Comparison of ENCODE assay signal across 10 mouse cellular contexts in genomic region chr19:58968731-58969506, GRCm38 (mm10). TPM values are rescaled to one million over a fixed set of nuclear protein-coding genes. Genes with fewer than 3 reads are reported as not detected.
A peak's percentile ranks its signal among the peaks of the same experiment; 100 is the strongest.
DNase-seq lines count a peak whose midpoint lies in the region; ATAC-seq lines count a peak whose summit lies in the region.
"Had no signal": no experiment of that assay in that cellular context is flagged by ENCODE, and none has a peak within 500 bp of the region (broad histone marks: within the 10 kb centered on the region; RNA-seq: fewer than 3 reads in every experiment).

No protein-coding gene starts in this region.

- no peak overlapping the region for H3K4me2 ChIP-seq in forebrain, embryonic 11.5 days (ENCODE audit: low read depth, low read length, severe bottlenecking)
- peak overlapping the region; percentile 23 for H3K4me2 ChIP-seq in hindbrain, embryonic 13.5 days

- H3K4me1 ChIP-seq in forebrain, embryonic 10.5 days, result peaks cover 25% of the 10 kb centered on the region
- peaks cover 9% of the 10 kb centered on the region for H3K4me1 ChIP-seq in forebrain, embryonic 11.5 days (replicated peaks; ENCODE audit: control insufficient read depth, insufficient read depth, low read length)
- peaks cover 17% of the 10 kb centered on the region for H3K4me1 ChIP-seq in hindbrain, embryonic 13.5 days (replicated peaks)

- H3K27me3 ChIP-seq in forebrain, embryonic 10.5 days (ENCODE audit: poor library complexity, severe bottlenecking), result peaks cover 99% of the 10 kb centered on the region
- H3K27me3 ChIP-seq in forebrain, embryonic 11.5 days (ENCODE audit: control insufficient read depth, insufficient read depth, low read length), result peaks cover 40% of the 10 kb centered on the region
- H3K27me3 ChIP-seq in hindbrain, embryonic 13.5 days, result peaks cover 95% of the 10 kb centered on the region

- peak overlapping the region; percentile 19; the same call in 1 of the 2 replicates for H3K4me3 ChIP-seq in forebrain, embryonic 10.5 days
- H3K4me3 ChIP-seq in forebrain, embryonic 11.5 days (ENCODE audit: low read depth, low read length), result no peak overlapping the region
- H3K4me3 ChIP-seq in hindbrain, embryonic 13.5 days, result no peak overlapping the region

- H3K9me3 ChIP-seq in forebrain, embryonic 10.5 days, result no peaks in the 10 kb centered on the region
- no peaks in the 10 kb centered on the region for H3K9me3 ChIP-seq in forebrain, embryonic 11.5 days (ENCODE audit: control insufficient read depth, low read length)
- no peaks in the 10 kb centered on the region for H3K9me3 ChIP-seq in hindbrain, embryonic 13.5 days

- H3K9ac ChIP-seq in forebrain, embryonic 11.5 days (ENCODE audit: low read length), result no peak overlapping the region; the same call in 1 of the 2 replicates
- no peak overlapping the region for H3K9ac ChIP-seq in hindbrain, embryonic 13.5 days

- H3K36me3 ChIP-seq in forebrain, embryonic 10.5 days (replicated peaks), result no peaks in the 10 kb centered on the region
- no peaks in the 10 kb centered on the region for H3K36me3 ChIP-seq in forebrain, embryonic 11.5 days (ENCODE audit: control insufficient read depth, insufficient read depth, low read length)
- no peaks in the 10 kb centered on the region for H3K36me3 ChIP-seq in hindbrain, embryonic 13.5 days

- WGBS in forebrain, embryonic 10.5 days, result 18% methylated on average over 15 of the region's 15 CpGs
- WGBS in forebrain, embryonic 11.5 days, result 16% methylated on average over 15 of the region's 15 CpGs
- WGBS in hindbrain, embryonic 13.5 days, result 18% methylated on average over 15 of the region's 15 CpGs

- H3K27ac ChIP-seq in forebrain, embryonic 10.5 days, result no peak overlapping the region
- no peak overlapping the region for H3K27ac ChIP-seq in forebrain, embryonic 11.5 days (ENCODE audit: low read depth, low read length)
- H3K27ac ChIP-seq in hindbrain, embryonic 13.5 days, result no peak overlapping the region
- H3K27ac ChIP-seq: macrophage had no signal

- no peak for ATAC-seq in forebrain, embryonic 11.5 days (replicated peaks; ENCODE audit: low FRiP score)
- no peak for ATAC-seq in hindbrain, embryonic 13.5 days (ENCODE audit: low FRiP score)

- DNase-seq in forebrain, embryonic 10.5 days (ENCODE audit: extremely low spot score, low spot score), result no peak
- no peak for DNase-seq in forebrain, embryonic 11.5 days (ENCODE audit: low spot score)
- DNase-seq in ES-CJ7 (ENCODE audit: low read depth, low spot score), result peak; percentile 80
- DNase-seq in cerebellum, postnatal 25 days, result peak; percentile 51 to 62
- no peak for DNase-seq in urinary bladder, postnatal 25 days (ENCODE audit: low spot score)
- DNase-seq in kidney, postnatal 36 days, result no peak
- no peak for DNase-seq in kidney, postnatal 14 days

RNA-seq across cellular contexts. Expression of gene Hspa12a, which starts 25.5 kb away (rescaled TPM):
- polyA plus RNA-seq in forebrain, embryonic 10.5 days (2016; fragmentation: Nextera tagmentation; extraction: Ambion mirVana), result 5.7 and 7.2 TPM in 2 replicates
- polyA plus RNA-seq in forebrain, embryonic 11.5 days (2014; fragmentation: Nextera tagmentation; extraction: Ambion mirVana), result 6.5 and 7.4 TPM in 2 replicates
- 49.0 and 52.2 TPM in 2 replicates for polyA plus RNA-seq in hindbrain, embryonic 13.5 days (2015; fragmentation: Nextera tagmentation; extraction: Ambion mirVana)
- polyA plus RNA-seq: macrophage had no signal

RNA-seq across cellular contexts. Expression of gene Eno4, which starts 25.7 kb away (rescaled TPM):
- polyA plus RNA-seq in forebrain, embryonic 10.5 days (2016; fragmentation: Nextera tagmentation; extraction: Ambion mirVana), result 1.3 and 1.4 TPM in 2 replicates
- polyA plus RNA-seq in forebrain, embryonic 11.5 days (2014; fragmentation: Nextera tagmentation; extraction: Ambion mirVana), result 0.98 and 1.9 TPM in 2 replicates
- polyA plus RNA-seq in hindbrain, embryonic 13.5 days (2015; fragmentation: Nextera tagmentation; extraction: Ambion mirVana), result 1.0 and 2.4 TPM in 2 replicates
- polyA plus RNA-seq: liver, adult 2 months; macrophage had no signal

Comparison
In these comparisons a context has a peak if more than half of its experiments do, and no peak if none do; other contexts are left out.
1. DNase-seq: peak in ES-CJ7 (single experiment) and cerebellum, postnatal 25 days (2 of 2); none in forebrain, embryonic 10.5 days (single experiment), forebrain, embryonic 11.5 days (single experiment), urinary bladder, postnatal 25 days (single experiment), kidney, postnatal 36 days (0 of 2) and kidney, postnatal 14 days (single experiment).